Mouse (Mus musculus) thymus, postnatal 4 days (tissue): Measurements from ENCODE around the gene Olfr1126.
"Not testable (repeated sequence)": the region's sequence is repeated elsewhere in the genome, so short reads cannot be mapped to it uniquely, and the experiment has no call there.

Experiments
- DNase-seq: peaks from one replicate; pipeline ENCODE4 v3.0.0; 2021

Olfr1126 gene

GRCm38 (mm10) chr2:87453662-87454061, at the start of gene Olfr1126:
Olfr1126 (plus strand) TSS chr2:87453962.
- DNase-seq = no peak

DNA sequence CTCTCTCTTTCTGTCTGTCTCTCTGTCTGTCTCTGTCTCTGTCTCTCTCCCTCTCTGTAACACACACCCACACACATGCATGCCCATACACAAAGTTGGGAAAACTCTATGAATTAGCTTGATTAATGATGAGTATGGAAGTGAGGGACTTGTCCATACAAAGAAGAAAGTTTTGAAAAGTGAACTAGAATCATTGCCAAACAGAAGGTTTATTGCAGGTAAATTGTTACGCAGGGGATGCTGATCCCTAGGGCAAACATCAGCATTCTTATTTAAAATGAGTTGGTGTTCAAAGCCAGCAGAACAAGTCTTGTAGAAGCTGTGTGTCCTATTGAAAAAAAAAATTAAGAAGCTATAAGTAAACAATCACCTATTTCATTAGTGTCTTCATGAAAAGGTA, 37.4 kb upstream of the Olfr1126 start, which contains the start of gene Olfr1123:
Olfr1123 (plus strand) TSS at position 301 of the 400 bp plus-strand sequence.
- no peak for DNase-seq

DNA sequence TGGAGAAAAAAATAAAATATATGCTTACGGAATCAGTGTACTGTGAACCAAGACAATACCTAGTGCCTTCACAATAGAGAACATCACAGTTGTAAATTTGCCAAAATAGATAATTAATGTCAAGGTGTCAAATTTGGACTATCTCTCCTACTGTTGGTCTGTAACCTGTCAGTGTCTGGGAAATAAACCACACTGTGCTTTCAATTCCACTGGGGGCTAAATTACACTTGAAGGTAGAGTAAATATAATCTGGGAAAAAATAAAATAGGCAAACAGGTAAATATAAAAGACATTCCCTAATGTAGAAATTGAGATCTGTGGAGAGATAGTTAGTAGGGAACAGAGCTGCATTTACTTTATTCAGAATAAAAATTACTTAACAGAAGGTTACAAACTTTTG, 23.8 kb upstream of the Olfr1126 start, which contains the start of gene Olfr1124:
Olfr1124 (plus strand) TSS at position 301 of the 400 bp plus-strand sequence.
- no peak for DNase-seq

GRCm38 (mm10) chr2:87437731-87438130, 16.0 kb upstream of the Olfr1126 start:
- DNase-seq = no peak

- DNase-seq = no peak
Observed at GRCm38 (mm10) chr2:87461769-87462168, 8.0 kb downstream of the Olfr1126 start.

- DNase-seq = no peak
Observed at GRCm38 (mm10) chr2:87480207-87480606, 26.4 kb downstream of the Olfr1126 start.

GRCm38 (mm10) chr2:87481158-87481557, 27.4 kb downstream of the Olfr1126 start:
- DNase-seq = no peak

DNA sequence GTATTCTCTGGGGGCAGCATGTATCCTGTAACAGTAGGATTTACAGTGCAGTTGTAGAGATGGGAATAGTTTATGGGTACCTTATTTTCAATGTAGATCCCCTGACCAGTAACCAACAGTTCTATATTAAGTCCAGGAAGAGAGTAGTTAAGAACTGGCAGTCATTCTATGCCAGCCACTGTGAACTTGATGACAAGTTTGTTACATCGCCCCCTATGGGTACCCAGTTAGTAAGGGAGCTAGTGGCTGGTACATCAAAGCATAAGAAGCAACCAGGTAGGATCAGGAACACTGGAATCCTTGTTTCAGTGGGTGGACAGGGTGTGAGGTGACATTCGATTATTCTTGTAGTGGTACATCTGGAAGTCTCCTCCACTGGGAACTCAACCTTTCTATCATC, 28.5 kb downstream of the Olfr1126 start:
- no peak for DNase-seq

GRCm38 (mm10) chr2:87496993-87497392, 43.2 kb downstream of the Olfr1126 start, which contains the start of gene Pramel7:
Pramel7 (minus strand) TSS chr2:87497093.
- DNase-seq = not testable (repeated sequence)

DNA sequence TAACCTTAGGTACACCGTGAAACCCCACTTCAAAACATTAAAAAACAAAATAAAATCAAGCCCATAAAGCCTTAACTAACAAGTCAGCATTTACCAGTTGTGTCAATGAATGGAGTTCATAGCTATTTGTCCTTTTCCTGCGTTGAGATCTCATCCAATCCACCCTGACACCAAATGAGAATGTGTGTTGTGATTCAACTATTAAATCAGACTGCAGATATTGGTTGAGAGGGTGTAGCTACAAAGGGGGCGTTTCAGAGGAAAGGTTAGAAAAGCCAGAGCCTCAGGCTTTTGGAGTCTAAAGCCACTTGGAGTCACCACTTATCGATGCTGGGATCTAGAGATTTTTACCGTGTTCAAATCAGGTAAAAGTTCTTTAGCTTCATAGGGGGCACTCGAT, 52.5 kb downstream of the Olfr1126 start, which contains the start of gene Pramel6:
Pramel6 (plus strand) TSS at position 301 of the 400 bp plus-strand sequence.
- no peak for DNase-seq
